Mouse (Mus musculus): ENCODE data around the gene Vill.

Vill gene

GRCm38 (mm10) chr9:119080040-119080675 is 27.6 kb downstream of the Vill start:
- 86% methylated on average over 5 of the region's 5 CpGs for WGBS

DNA sequence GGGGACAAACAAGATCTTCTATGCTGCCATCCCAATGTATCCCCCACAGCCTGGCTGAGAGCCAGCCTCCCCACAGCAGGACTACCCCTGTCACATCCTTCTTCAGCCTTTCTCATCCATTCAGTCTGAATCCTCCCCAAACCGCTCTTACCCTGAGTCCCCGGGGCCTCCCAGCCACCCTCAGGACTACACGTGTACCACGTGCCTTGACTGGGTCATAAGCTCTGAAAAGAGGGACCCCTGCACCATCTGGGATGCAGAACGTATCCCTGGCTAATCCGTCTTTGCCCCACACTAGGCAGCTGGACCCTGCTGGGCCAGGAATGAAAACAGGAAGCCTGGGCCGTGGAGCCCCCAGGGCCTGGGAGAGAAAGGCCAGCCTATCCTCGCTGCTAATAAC is 29.5 kb downstream of the Vill start:
- WGBS, result 53% methylated on average over 8 of the region's 8 CpGs

DNA sequence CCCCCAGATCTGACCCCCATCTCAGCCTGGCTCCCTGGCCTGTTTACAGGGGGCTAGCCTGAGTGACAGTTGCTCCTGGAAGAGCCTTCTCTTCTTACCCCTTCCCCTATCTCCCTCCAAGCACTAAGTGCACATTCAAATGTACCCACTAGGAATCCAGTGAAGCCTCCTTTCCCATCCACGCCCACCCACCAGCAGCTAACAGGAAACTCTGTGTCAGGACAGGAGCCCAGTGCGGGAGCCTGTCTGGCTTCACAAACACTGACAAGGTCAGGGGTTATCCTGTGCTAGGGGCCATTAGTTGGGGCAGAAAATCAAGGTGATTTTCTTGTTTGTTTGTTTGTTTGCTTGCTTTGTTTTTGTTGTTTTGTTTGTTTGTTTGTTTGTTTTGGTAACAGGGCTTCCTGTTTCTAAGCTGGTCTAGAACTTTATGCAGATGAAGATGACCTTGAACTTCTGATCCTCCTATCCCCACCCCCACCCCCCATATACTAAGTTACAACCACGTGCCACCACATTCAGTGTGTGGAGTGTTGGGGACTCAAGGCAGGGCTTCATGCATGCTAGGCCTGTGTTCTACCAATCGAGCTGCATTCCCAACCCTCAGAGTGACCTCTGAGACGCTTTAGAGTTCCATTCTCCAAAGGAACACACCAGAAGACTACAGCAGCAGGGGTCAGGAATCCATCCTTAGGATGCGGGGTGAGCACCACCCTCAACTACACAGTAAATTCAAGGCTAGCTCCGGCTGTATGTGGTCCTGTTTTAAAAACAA is 30.3 kb downstream of the Vill start:
- 71% methylated on average over 7 of the region's 7 CpGs for WGBS

DNA sequence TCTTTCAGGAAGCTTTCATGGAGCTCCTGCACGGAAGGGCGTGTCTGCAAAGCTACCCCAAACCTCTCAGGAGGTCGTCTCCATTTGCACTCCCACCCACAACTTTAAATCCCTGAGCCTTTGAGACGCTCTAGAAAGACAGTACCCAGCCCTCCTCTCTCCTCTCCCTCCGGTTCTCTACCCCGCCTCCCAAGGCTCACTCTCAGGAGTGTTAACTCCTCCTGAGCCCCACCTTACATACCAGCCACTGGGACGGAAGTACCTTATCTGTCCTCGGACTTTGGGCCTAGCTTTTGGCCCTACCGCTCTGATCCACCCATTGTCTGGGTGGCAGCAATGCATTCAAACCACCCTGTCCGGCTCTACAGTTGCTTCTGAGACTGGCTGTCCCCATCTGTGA is 31.4 kb downstream of the Vill start:
- WGBS, result 89% methylated on average over 10 of the region's 10 CpGs

DNA sequence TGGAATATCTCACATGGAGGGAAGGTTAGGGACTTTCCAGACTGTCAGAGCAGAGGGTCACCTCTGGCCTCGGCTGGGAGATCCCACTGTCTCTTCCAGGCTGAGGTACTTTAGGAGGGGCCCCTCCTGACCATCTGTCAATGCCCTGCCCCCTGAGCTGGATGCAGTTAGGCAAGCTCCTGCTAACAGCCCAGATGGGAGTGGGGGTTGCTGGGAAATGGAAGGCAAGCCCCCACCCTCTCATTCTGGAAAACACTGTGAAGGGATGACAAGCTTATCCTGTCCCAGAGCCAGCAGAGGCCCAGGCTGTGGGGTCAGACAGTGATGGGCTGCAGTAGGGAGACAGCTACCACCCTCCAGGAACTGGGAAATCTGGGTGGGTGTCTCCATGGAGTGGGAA is 33.9 kb downstream of the Vill start:
- 54% methylated on average over 1 of the region's 1 CpGs for WGBS

DNA sequence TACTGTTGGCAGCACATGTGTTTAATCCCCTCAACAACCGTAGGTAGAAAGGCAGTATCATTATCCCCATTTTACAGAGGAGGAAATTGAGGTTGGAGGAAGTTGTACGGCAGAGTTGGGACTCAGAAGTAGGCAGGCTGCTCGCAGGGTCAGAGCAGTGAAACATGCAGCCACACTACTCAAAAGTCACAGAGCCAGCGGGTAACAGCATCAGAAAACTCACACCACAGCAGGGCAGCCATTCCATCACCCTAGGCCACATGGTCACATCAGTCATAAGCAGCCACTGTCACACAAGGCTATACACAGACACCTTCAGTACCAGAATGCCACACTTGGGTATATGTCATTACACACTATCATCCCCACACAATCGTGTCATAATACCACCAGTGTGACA is 34.7 kb downstream of the Vill start:
- WGBS, result 86% methylated on average over 5 of the region's 5 CpGs

- 12% methylated on average over 24 of the region's 24 CpGs for WGBS
Measured at GRCm38 (mm10) chr9:119088148-119088801, 35.7 kb downstream of the Vill start.

- 48% methylated on average over 7 of the region's 7 CpGs for WGBS
Measured at GRCm38 (mm10) chr9:119089437-119089836, 36.9 kb downstream of the Vill start.

DNA sequence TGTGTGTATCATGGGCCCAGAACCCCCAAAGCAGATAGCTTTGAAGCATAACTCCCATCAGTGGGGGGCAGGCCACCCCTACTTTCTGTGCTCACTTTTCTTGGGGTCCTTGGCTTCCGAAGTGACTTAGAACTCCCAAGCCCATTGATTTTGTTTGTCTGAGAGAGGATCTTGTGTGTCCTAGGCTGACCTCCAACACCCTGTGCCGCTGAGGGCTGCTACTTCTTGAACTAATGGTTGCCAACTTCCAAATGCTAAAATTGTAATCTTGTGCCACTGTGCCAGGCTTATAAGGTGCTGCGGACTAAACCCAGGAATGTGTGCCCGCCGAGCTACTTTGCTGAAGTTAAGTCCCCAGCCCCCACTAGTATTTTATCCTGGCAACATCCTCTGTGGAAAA is 37.9 kb downstream of the Vill start:
- 74% methylated on average over 5 of the region's 5 CpGs for WGBS

DNA sequence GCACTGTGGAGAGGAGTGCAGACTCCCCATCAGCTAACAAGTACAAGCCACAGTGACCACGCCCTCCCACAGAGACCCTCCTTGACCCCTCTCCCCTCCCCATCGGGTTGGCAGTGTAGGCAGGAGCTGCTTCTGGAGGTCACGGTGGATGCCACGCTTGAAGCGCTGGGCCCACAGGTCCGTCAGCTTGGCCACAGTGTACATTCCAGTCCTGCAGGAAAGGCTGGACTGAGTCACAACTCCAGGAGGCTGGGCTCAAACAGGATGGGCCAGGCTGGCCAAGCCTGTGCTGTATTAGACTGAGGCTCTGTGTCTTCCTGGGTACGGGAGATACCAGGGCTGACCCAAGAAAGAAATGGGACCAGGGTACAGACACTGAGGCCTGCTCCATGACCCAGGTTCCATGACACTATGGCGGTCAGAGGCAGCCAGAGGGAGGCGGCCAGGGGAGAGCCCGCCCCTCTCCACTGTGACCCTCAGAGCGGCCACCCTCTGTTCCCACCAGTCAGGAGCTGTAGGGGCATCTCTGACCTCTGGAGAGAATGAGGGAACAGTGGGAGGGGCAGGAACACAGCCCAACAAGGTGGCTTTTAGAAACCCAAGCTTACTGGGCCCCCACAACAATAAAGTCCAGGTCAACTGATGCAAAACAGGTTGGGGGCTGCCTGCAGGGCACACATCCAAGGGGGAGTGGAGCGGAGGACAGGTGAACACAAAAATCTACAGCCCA is 39.2 kb downstream of the Vill start:
- WGBS, result 79% methylated on average over 12 of the region's 12 CpGs

- 4% methylated on average over 45 of the region's 45 CpGs for WGBS
Measured at GRCm38 (mm10) chr9:119092473-119093418, 40.2 kb downstream of the Vill start.

DNA sequence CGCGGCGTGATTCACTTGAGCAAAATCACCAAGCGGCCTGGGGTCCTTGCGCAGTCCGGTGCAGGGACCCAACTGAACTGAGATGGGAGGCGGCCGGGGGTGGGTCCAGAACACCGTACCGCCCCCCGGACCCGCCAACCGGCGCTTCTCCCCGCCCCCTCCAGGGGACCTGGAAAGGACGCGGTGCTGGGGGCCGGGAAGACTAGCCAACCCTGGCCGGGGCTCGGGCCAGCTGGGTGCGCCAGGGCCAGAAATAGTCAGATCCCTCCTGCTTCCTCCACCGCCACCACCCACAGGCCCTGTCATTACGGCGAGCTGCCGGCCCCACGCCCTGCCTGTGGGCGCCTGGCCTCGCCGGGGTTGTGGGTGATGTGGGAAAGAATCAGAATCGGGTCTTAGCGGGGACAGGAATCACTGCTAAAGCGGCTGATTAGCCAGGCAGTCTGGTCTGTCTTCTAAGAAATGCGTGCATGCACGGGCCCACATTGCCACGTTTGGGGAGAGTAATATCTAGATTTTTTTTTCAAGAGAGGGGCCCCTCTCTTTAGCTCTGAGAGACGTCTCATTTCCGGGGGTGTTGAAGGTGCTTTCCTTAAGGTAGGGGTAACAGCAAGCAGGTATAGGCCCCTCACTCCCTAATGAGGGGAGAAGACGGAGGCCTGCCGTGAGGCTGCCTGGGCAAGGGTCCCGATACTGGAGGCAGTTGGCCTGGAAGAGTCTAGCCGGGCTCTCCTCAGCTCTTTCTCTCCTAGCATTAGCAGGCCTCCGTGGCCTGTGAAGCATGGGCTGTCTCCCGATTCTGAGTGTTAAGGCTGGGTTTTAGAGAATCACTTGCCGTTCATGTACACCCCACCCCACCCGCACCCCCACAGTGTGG is 41.1 kb downstream of the Vill start, which contains the start of gene Plcd1:
Plcd1 (minus strand) TSS at position 84 of the 877 bp plus-strand sequence.
- 8% methylated on average over 45 of the region's 45 CpGs for WGBS

GRCm38 (mm10) chr9:119094462-119095109 is 42.0 kb downstream of the Vill start:
- WGBS, result 81% methylated on average over 13 of the region's 13 CpGs

- whole genome bisulfite sequencing, result 13% methylated on average over 15 of the region's 15 CpGs
Measured at GRCm38 (mm10) chr9:119100177-119100898, 47.8 kb downstream of the Vill start.

- 2% methylated on average over 44 of the region's 44 CpGs for WGBS
Measured at GRCm38 (mm10) chr9:119101992-119102782, 49.6 kb downstream of the Vill start, which contains the start of gene Dlec1. Dlec1 (plus strand) TSS chr9:119102478.

GRCm38 (mm10) chr9:119102783-119103113 is 50.2 kb downstream of the Vill start:
- 1% methylated on average over 19 of the region's 19 CpGs for WGBS

GRCm38 (mm10) chr9:119107566-119107965 is 55.0 kb downstream of the Vill start:
- WGBS, result 84% methylated on average over 4 of the region's 4 CpGs

Data from cerebral cortex, adult 2 months (tissue).